Mouse (Mus musculus): Measurements from ENCODE around the gene Nrxn2. TPM values are rescaled to one million over a fixed set of nuclear protein-coding genes. Genes with fewer than 3 reads are reported as not detected.

Gene Nrxn2
- polyA plus RNA-seq, 1 experiment from 2014 or later = 2.8 TPM

DNA sequence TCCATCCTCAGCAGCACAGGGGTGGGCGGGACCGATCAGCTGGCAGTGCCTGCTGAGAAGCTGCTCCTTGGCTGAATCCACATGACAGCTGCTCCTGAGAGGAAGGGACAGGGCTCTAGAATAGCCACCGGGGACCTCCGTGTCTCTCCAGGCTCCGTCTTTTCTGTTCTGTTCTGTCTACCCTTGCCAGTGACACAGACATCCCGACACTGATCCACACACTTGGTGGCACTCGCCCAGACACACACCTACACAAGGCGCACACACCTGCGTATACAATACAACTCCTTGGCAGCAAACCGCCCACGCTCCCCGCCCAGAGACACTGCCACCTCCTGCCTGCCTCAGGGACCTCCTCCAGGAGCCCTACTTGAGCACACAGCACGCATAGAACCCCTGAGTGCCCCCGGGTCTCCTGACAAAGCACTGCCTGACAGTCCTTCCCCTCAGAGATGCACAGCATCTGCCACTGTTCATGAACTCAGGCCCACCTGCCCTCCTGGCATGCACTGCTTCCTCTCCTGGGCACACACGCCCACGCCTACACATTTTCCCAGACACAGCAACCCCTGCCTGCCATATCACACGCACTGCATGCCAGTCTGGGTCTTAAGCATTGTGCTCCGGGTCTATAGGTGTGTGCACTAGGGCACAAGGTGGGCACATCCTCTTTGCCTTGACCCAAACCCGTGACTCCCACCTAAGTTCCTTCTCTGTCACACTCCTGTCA, 2.1 kb downstream of the Nrxn2 start:
- Histone ChIP-seq H3K9ac (no peak overlapping the region), H3K4me1 (peaks cover 24% of the 10 kb centered on the region), H3K4me3 (no peak overlapping the region), H3K4me2 (replicated peaks) (no peak overlapping the region), H3K27ac (no peak overlapping the region), H3K27me3 (peaks cover 75% of the 10 kb centered on the region), H3K9me3 (no peaks in the 10 kb centered on the region), H3K36me3 (no peaks in the 10 kb centered on the region)
- 54% methylated on average over 19 of the region's 19 CpGs for WGBS
- ATAC-seq (ENCODE audit: insufficient number of reproducible peaks, insufficient read depth, low FRiP score, low TSS enrichment) = no peak

GRCm38 (mm10) chr19:6421211-6421590, 2.7 kb downstream of the Nrxn2 start:
- H3K9me3 ChIP-seq = no peaks in the 10 kb centered on the region
- no peak overlapping the region for H3K4me3 ChIP-seq
- peaks cover 80% of the 10 kb centered on the region for H3K27me3 ChIP-seq
- H3K4me2 ChIP-seq (replicated peaks) = no peak overlapping the region
- H3K36me3 ChIP-seq = no peaks in the 10 kb centered on the region
- H3K4me1 ChIP-seq = peaks cover 20% of the 10 kb centered on the region
- ATAC-seq (ENCODE audit: insufficient number of reproducible peaks, insufficient read depth, low FRiP score, low TSS enrichment) = no peak
- no peak overlapping the region for H3K27ac ChIP-seq
- no peak overlapping the region for H3K9ac ChIP-seq
- 77% methylated on average over 9 of the region's 9 CpGs for WGBS

DNA sequence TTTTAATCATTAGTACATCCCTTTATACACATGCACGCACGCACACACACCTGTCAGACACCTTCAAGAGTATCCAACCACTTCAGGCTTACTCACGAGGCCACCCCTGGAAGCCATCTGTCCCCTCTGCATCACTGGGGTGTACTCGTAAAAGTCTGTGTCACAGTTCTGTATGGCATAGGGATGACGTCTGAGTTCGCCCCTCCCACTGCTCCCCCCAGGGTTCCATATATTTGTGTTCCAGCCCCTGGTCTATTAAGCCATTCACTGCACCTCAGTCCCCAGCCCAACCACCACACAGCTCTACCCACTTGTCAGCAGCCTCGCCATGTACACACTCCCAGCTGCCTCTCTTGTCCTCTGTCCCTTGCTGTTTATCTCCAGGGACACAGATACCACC, 3.5 kb downstream of the Nrxn2 start:
- Histone ChIP-seq H3K27ac (no peak overlapping the region), H3K4me1 (peaks cover 12% of the 10 kb centered on the region), H3K36me3 (no peaks in the 10 kb centered on the region), H3K4me2 (replicated peaks) (no peak overlapping the region), H3K9me3 (no peaks in the 10 kb centered on the region), H3K4me3 (no peak overlapping the region), H3K27me3 (peaks cover 84% of the 10 kb centered on the region), H3K9ac (no peak overlapping the region)
- 73% methylated on average over 7 of the region's 7 CpGs for WGBS
- ATAC-seq (ENCODE audit: insufficient number of reproducible peaks, insufficient read depth, low FRiP score, low TSS enrichment) = no peak

- H3K36me3 ChIP-seq = no peaks in the 10 kb centered on the region
- peaks cover 87% of the 10 kb centered on the region for H3K27me3 ChIP-seq
- no peak overlapping the region for H3K9ac ChIP-seq
- no peak overlapping the region for H3K4me3 ChIP-seq
- H3K4me2 ChIP-seq (replicated peaks) = no peak overlapping the region
- no peak for ATAC-seq (ENCODE audit: insufficient number of reproducible peaks, insufficient read depth, low FRiP score, low TSS enrichment)
- H3K9me3 ChIP-seq = no peaks in the 10 kb centered on the region
- no peak overlapping the region for H3K27ac ChIP-seq
- WGBS = 87% methylated on average over 16 of the region's 16 CpGs
- peaks cover 11% of the 10 kb centered on the region for H3K4me1 ChIP-seq
Observed at GRCm38 (mm10) chr19:6423241-6423640, 4.7 kb downstream of the Nrxn2 start.

DNA sequence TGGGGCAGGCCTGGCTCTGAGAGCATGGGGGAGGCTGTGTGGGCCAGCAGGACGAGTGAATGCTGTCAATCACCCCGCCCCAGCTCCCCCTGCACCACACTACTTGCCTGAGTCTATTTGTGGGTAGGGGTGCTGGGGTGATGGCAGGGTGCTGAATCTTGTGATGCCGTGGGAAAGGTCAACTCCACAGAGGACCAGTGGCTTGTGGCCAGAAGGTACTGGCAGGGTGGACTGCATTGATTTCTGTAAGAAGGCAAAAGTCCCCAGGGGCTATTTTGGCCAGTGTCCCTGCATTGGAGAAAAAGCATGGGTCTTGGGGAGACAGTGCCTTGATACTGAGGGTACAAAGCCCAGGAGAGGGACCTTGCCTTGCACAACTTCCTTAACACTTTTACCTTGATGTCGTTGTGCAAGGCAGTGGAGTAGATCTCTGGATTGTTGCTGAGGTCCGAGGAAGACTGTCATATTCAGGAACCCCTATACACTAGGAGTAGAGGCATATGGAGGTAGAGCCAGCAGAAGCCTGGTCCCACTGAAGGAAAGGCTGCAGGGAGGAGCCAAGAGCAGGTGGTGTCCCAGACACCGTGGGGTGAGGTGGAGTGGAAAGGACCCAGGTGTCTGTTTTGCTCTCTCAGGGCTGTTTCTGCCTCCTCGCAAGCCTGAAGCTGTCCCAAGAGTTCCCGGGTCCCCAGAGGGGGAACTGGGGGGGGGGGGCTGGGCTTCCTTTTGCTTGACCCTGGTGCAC, 5.8 kb downstream of the Nrxn2 start:
- Histone ChIP-seq H3K4me2 (replicated peaks) (no peak overlapping the region), H3K4me3 (no peak overlapping the region), H3K9ac (no peak overlapping the region), H3K27me3 (peaks cover 90% of the 10 kb centered on the region), H3K9me3 (no peaks in the 10 kb centered on the region), H3K4me1 (peaks cover 16% of the 10 kb centered on the region), H3K27ac (no peak overlapping the region), H3K36me3 (no peaks in the 10 kb centered on the region)
- no peak for ATAC-seq (ENCODE audit: insufficient number of reproducible peaks, insufficient read depth, low FRiP score, low TSS enrichment)
- WGBS = 57% methylated on average over 8 of the region's 8 CpGs

DNA sequence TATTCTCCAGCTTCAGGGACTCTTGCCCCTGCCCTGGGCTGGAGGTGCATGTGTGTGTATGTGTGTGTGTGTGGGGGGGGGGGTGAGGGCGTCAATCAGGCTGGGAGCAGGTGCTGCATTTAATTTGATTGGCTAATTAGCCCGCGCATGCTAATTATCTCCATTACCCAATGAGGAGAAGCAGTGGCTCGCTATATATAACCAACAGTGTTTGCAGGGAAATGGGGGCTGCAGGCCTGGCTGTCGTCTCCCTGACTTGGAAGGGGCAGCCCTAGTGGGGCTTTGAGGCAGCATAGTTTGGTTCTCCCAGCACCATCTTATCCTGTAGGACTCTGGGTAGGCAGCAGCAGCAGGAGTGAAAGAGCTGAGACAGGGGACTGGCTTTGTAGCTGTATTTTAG, 7.1 kb downstream of the Nrxn2 start:
- Histone ChIP-seq H3K4me1 (peaks cover 16% of the 10 kb centered on the region), H3K4me3 (no peak overlapping the region), H3K27ac (no peak overlapping the region), H3K4me2 (replicated peaks) (no peak overlapping the region), H3K9ac (no peak overlapping the region), H3K27me3 (peaks cover 90% of the 10 kb centered on the region), H3K9me3 (no peaks in the 10 kb centered on the region), H3K36me3 (no peaks in the 10 kb centered on the region)
- 52% methylated on average over 5 of the region's 5 CpGs for WGBS
- ATAC-seq (ENCODE audit: insufficient number of reproducible peaks, insufficient read depth, low FRiP score, low TSS enrichment) = no peak

DNA sequence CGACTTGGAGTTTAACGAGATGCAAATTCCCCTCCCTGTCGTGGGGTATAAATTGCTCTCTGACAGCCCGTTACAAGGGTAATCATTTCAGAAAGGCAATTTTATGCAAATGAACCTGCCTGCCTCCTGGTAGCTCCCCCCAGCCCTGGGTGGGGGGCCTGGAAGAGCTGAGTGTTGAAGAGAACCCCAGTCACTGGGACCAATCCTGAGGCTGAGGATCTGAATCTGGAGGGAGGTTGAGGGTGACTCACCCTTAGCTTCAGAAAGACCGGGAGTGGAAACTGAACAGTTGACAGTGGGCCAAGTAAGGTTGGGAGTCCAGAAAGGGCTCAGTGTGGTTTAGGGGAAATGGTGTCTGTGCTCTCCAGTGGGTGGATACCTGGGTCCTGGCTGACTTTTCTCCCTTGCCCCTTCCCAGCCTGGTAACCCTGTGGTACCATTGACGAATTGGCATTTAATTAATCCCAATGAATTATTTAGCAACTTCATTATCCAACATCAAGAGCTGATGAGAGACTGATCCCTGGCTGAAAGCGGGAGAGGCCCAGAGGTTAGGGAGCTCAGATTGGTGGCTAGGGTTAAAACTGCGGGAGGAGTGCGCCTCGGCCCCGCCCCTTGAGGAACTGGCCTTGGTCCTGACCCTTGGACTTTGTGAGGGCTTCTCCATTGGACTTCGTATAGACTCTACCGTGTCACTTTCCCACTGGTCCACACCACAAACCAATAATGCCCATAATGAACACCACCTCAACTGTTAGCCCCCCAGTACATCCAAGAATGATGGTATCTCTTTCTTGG, 8.4 kb downstream of the Nrxn2 start:
- WGBS = 22% methylated on average over 13 of the region's 13 CpGs
- Histone ChIP-seq H3K4me3 (no peak overlapping the region), H3K9ac (no peak overlapping the region), H3K4me1 (peaks cover 16% of the 10 kb centered on the region), H3K9me3 (no peaks in the 10 kb centered on the region), H3K27me3 (peaks cover 89% of the 10 kb centered on the region), H3K4me2 (replicated peaks) (no peak overlapping the region), H3K27ac (no peak overlapping the region), H3K36me3 (no peaks in the 10 kb centered on the region)
- ATAC-seq (ENCODE audit: insufficient number of reproducible peaks, insufficient read depth, low FRiP score, low TSS enrichment) = no peak

- Histone ChIP-seq H3K4me1 (peaks cover 16% of the 10 kb centered on the region), H3K9me3 (no peaks in the 10 kb centered on the region), H3K4me2 (replicated peaks) (peak overlapping the region; percentile 59), H3K9ac (no peak overlapping the region), H3K27ac (no peak overlapping the region), H3K4me3 (peak overlapping the region; percentile 38), H3K36me3 (no peaks in the 10 kb centered on the region), H3K27me3 (peaks cover 87% of the 10 kb centered on the region)
- WGBS = 2% methylated on average over 86 of the region's 94 CpGs
- no peak for ATAC-seq (ENCODE audit: insufficient number of reproducible peaks, insufficient read depth, low FRiP score, low TSS enrichment)
Observed at GRCm38 (mm10) chr19:6427653-6428434, 9.3 kb downstream of the Nrxn2 start.

- Histone ChIP-seq H3K9ac (peak overlapping the region; percentile 45; the same call in 1 of the 2 replicates), H3K27ac (no peak overlapping the region), H3K9me3 (no peaks in the 10 kb centered on the region), H3K36me3 (no peaks in the 10 kb centered on the region), H3K4me3 (peak overlapping the region; percentile 38), H3K4me2 (replicated peaks) (peak overlapping the region; percentile 59), H3K4me1 (peaks cover 16% of the 10 kb centered on the region), H3K27me3 (peaks cover 87% of the 10 kb centered on the region)
- ATAC-seq (ENCODE audit: insufficient number of reproducible peaks, insufficient read depth, low FRiP score, low TSS enrichment) = peak; percentile 54
- WGBS = under 1% methylated on average over 60 of the region's 60 CpGs
Observed at GRCm38 (mm10) chr19:6428501-6429200, 10.1 kb downstream of the Nrxn2 start.

GRCm38 (mm10) chr19:6443016-6443415, 24.5 kb downstream of the Nrxn2 start:
- Histone ChIP-seq H3K27ac (no peak overlapping the region), H3K9ac (no peak overlapping the region), H3K9me3 (no peaks in the 10 kb centered on the region), H3K4me1 (peaks cover 11% of the 10 kb centered on the region), H3K4me3 (no peak overlapping the region), H3K27me3 (no peaks in the 10 kb centered on the region), H3K36me3 (no peaks in the 10 kb centered on the region), H3K4me2 (replicated peaks) (no peak overlapping the region)
- ATAC-seq (ENCODE audit: insufficient number of reproducible peaks, insufficient read depth, low FRiP score, low TSS enrichment) = no peak
- WGBS = 59% methylated on average over 10 of the region's 10 CpGs
